8 mouse cellular contexts compared by ENCODE assay signal in genomic region chr2:129130776-129131175, GRCm38 (mm10). TPM values are rescaled to one million over a fixed set of nuclear protein-coding genes. Genes with fewer than 3 reads are reported as not detected.
A peak's percentile ranks its signal among the peaks of the same experiment; 100 is the strongest.
DNase-seq lines count a peak whose midpoint lies in the region; ATAC-seq lines count a peak whose summit lies in the region.
"Had no signal": no experiment of that assay in that cellular context is flagged by ENCODE, and none has a peak within 500 bp of the region (broad histone marks: within the 10 kb centered on the region; RNA-seq: fewer than 3 reads in every experiment).

No protein-coding gene starts in this region.

- no peak for ATAC-seq in lung, embryonic 16.5 days (ENCODE audit: low read depth)
- ATAC-seq in forebrain, embryonic 12.5 days (ENCODE audit: low FRiP score), result no peak
- ATAC-seq in limb, embryonic 15.5 days (ENCODE audit: insufficient number of reproducible peaks, low FRiP score, low TSS enrichment, low read depth), result no peak
- ATAC-seq in inflammation-experienced regulatory T-cells, adult 6 months, result no peak

- no peak overlapping the region for H3K9ac ChIP-seq in lung, embryonic 16.5 days (ENCODE audit: low read length)
- no peak overlapping the region for H3K9ac ChIP-seq in forebrain, embryonic 12.5 days
- no peak overlapping the region for H3K9ac ChIP-seq in limb, embryonic 15.5 days

- H3K4me2 ChIP-seq in lung, embryonic 16.5 days (ENCODE audit: low read depth, low read length), result peak overlapping the region; percentile 82
- H3K4me2 ChIP-seq in forebrain, embryonic 12.5 days, result peak overlapping the region; percentile 78
- H3K4me2 ChIP-seq in limb, embryonic 15.5 days, result peak overlapping the region; percentile 74

- no peaks in the 10 kb centered on the region for H3K27me3 ChIP-seq in lung, embryonic 16.5 days (ENCODE audit: control insufficient read depth, insufficient read depth, low read depth, low read length)
- no peaks in the 10 kb centered on the region for H3K27me3 ChIP-seq in forebrain, embryonic 12.5 days
- H3K27me3 ChIP-seq in limb, embryonic 15.5 days, result no peaks in the 10 kb centered on the region

- H3K36me3 ChIP-seq in lung, embryonic 16.5 days (ENCODE audit: control insufficient read depth, insufficient read depth, low read length), result peaks cover 27% of the 10 kb centered on the region
- H3K36me3 ChIP-seq in forebrain, embryonic 12.5 days (replicated peaks), result peaks cover 48% of the 10 kb centered on the region
- H3K36me3 ChIP-seq in limb, embryonic 15.5 days, result peaks cover 37% of the 10 kb centered on the region

- H3K4me3 ChIP-seq in lung, embryonic 16.5 days (ENCODE audit: low read length), result no peak overlapping the region
- no peak overlapping the region for H3K4me3 ChIP-seq in forebrain, embryonic 12.5 days (replicated peaks)
- no peak overlapping the region for H3K4me3 ChIP-seq in limb, embryonic 15.5 days

- H3K9me3 ChIP-seq in lung, embryonic 16.5 days (ENCODE audit: control insufficient read depth, low read length), result peaks cover 12% of the 10 kb centered on the region
- H3K9me3 ChIP-seq in forebrain, embryonic 12.5 days, result 0 out of 2 replicates have a peak, but pooled peaks cover 6% of the 10 kb centered on the region
- H3K9me3 ChIP-seq in limb, embryonic 15.5 days, result peaks cover 3% of the 10 kb centered on the region; the same call in 1 of the 2 replicates

- H3K27ac ChIP-seq in lung, embryonic 16.5 days (ENCODE audit: low read length), result no peak overlapping the region; the same call in 1 of the 2 replicates
- H3K27ac ChIP-seq in forebrain, embryonic 12.5 days, result no peak overlapping the region
- H3K27ac ChIP-seq in limb, embryonic 15.5 days, result no peak overlapping the region

- WGBS in lung, embryonic 16.5 days, result 92% methylated on average over 2 of the region's 2 CpGs
- 98% methylated on average over 2 of the region's 2 CpGs for WGBS in forebrain, embryonic 12.5 days
- WGBS in limb, embryonic 15.5 days, result 91% methylated on average over 2 of the region's 2 CpGs

- H3K4me1 ChIP-seq in lung, embryonic 16.5 days (replicated peaks; ENCODE audit: control insufficient read depth, insufficient read depth, low read length), result peaks cover 12% of the 10 kb centered on the region
- H3K4me1 ChIP-seq in forebrain, embryonic 12.5 days, result peaks cover 15% of the 10 kb centered on the region
- peaks cover 13% of the 10 kb centered on the region for H3K4me1 ChIP-seq in limb, embryonic 15.5 days

- no peak for DNase-seq in lung, postnatal 14 days
- DNase-seq in thymus, postnatal 10 days (ENCODE audit: low spot score in 2 of 2), result peak; percentile 31 to 35
- DNase-seq in testis, postnatal 14 days (ENCODE audit: low spot score), result no peak
- DNase-seq: right cerebral cortex, postnatal 25 days had no signal

RNA-seq across cellular contexts. Expression of gene Chchd5, which starts 1.3 kb away (rescaled TPM):
- 28.3 and 31.1 TPM in 2 replicates for polyA plus RNA-seq in lung, embryonic 16.5 days (2015; fragmentation: Nextera tagmentation; extraction: Ambion mirVana)
- polyA plus RNA-seq in forebrain, embryonic 12.5 days (2016; fragmentation: Nextera tagmentation; extraction: Ambion mirVana), result 21.8 and 23.3 TPM in 2 replicates
- 24.2 and 24.3 TPM in 2 replicates for polyA plus RNA-seq in limb, embryonic 15.5 days (2015; fragmentation: Nextera tagmentation; extraction: Ambion mirVana)
- 10 to 100 TPM; 26.5 to 44.1 (median 34.3) TPM for polyA plus RNA-seq in inflammation-experienced regulatory T-cells, adult 6 months (2017; shearing (Covaris generic))

RNA-seq across cellular contexts. Expression of gene Polr1b, which starts 30.0 kb away (rescaled TPM):
- polyA plus RNA-seq in lung, embryonic 16.5 days (2015; fragmentation: Nextera tagmentation; extraction: Ambion mirVana), result 20.2 and 22.4 TPM in 2 replicates
- 27.1 and 27.9 TPM in 2 replicates for polyA plus RNA-seq in forebrain, embryonic 12.5 days (2016; fragmentation: Nextera tagmentation; extraction: Ambion mirVana)
- polyA plus RNA-seq in limb, embryonic 15.5 days (2015; fragmentation: Nextera tagmentation; extraction: Ambion mirVana), result 22.0 and 25.1 TPM in 2 replicates
- 10 to 100 TPM in 2 of 3 experiments, 1 to 10 TPM in 1; 9.6 to 25.9 (median 14.9) TPM for polyA plus RNA-seq in inflammation-experienced regulatory T-cells, adult 6 months (2017; shearing (Covaris generic))

Comparison
In these comparisons a context has a peak if more than half of its experiments do, and no peak if none do; other contexts are left out.
1. DNase-seq: peak in thymus, postnatal 10 days (2 of 2); none in lung, postnatal 14 days (single experiment) and testis, postnatal 14 days (single experiment).
2. Peak in every context shown above with its lines, with median percentiles within 50 percentile points of each other: H3K4me2 ChIP-seq.